Mouse (Mus musculus): ENCODE measurements around the gene P2ry10.
"Not testable (repeated sequence)": the region's sequence is repeated elsewhere in the genome, so short reads cannot be mapped to it uniquely, and the experiment has no call there.

Gene P2ry10

DNA sequence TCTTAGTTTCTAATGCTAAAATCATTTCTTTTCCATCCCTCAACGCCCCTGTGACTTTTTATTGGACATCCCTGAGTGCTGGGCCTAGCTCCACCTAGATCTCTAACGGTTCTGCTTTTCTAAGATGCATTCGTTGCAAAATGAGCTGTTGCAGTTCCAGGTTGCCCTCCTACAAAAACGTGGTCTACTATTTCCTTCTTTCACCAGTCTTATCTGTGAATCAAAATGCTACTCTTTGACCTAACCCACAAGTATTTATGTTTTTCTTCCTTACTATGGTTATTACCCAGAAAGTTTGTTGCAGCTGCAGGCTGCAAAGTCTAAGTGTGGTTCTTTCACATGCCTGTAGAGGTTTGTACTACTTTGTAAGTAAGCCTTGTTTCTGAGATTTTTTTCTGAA is at the start of gene P2ry10:
TSS of gene P2ry10 (plus strand) at position 316 of the 400 bp plus-strand sequence.
- peak; percentile 32 for DNase-seq

DNA sequence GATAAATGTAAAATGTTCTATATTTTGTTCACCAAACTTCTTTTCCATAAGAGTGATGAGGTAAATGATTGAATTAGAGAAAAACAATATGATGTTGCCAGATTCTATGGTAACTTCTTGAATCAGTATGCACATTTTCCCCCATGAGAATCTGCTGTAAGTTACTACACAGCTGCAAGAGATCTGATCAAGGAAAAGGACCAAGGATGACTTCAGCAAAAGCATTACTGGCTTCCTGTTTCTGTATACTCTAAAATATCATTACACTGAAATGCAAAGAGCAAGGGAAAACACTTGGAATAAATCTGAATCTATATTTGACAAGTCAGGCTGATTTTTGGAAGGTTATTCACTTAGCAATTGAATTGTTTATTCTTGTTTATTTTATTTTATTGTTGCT is 49.1 kb upstream of the P2ry10 start:
- DNase-seq = no peak

DNA sequence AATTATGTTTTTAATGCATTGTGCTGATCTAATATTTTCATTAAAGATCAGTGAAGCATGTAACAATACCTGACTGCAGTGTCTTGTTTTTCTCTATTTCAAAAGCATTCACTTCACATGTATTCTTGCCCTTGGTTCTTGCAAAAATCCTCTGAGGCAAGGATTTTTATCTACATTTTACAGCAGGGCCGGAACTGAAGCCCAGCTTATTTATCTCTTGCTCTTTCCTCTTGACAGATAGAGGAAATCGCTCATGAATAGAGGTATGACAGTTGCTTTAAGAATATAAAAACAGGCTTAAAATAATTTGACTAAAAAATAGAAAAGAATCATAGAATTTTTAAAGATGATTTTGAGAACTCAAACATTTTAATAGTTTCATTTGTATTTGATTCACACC is 48.7 kb upstream of the P2ry10 start:
- DNase-seq = no peak

DNA sequence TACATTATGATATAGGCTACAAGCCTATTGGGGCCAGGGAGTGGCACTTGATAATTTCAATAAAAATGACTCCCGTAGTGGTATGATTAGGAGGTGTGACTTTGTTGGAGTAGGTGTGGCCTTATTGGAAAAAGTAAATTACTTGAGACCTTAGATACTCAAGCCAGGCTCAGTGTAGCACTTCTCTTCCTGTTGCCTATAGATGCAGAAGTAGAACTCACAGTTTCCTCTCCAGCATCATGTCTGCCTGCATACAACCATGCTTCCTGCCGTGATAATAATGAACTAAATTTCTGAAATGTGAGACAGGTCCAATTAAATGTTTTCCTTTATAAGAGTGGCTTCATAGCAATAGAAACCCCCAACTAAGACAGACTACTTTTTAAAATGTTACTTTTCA is 45.9 kb upstream of the P2ry10 start:
- DNase-seq = no peak

DNA sequence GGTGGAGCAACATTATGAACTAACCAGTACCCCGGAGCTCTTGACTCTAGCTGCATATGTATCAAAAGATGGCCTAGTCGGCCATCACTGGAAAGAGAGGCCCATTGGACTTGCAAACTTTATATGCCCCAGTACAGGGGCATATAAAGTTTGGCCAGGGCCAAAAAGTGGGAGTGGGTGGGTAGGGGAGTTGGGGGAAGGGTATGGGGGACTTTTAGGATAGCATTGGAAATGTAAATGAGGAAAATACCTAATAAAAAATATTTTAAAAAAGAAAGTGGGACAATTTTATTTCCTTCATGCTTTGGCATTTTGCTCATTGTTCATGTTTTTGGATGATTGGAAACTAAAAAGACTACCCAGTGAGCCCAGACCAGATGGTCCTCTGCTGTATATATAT is 4.9 kb upstream of the P2ry10 start:
- DNase-seq = not testable (repeated sequence)

- no peak for DNase-seq
These were observed 4.0 kb upstream of the P2ry10 start for GRCm38 (mm10) chrX:107084320-107084719.

DNA sequence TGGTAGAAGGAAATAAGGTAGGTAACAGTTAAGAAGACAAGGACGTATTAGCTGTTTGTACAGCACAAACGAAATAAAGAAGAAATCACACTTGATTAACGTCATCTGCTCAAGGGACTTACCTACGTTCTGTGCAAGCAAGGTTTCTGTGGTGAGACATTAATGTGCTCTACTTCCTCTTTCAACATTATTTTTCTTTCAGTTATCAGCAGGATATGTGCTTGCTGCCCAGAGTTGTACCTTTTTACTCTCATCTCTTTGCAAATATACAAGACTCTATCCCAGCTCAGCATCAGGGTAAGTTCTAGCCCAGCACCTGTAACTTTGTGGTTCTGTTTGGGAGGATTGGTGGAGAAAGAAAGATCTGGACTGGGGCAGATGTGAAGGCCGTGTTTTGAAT is 839 bp downstream of the P2ry10 start:
- peak; percentile 42 for DNase-seq

- no peak for DNase-seq
These were observed 1.6 kb downstream of the P2ry10 start for GRCm38 (mm10) chrX:107089930-107090329.

GRCm38 (mm10) chrX:107095633-107096032 is 7.3 kb downstream of the P2ry10 start:
- no peak for DNase-seq

GRCm38 (mm10) chrX:107116333-107116732 is 28.0 kb downstream of the P2ry10 start:
- DNase-seq = no peak

DNA sequence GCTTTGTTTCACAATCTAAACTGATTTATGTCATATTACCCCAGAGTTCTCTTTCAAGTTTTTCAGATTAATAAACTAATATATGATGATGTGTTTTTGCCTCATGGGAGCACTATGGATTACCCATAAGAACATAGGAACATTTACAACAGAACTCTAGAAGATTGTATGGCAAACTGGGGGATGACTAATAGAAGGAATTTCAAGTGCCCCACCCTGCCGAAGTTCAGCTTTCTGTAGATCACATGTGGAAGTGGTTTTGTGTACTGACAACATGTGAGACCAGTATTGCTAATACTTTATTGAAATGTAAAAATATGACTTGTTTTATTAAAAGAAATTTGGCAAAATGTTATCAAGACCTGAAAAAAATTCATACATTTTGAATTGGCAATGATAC is 28.7 kb downstream of the P2ry10 start:
- no peak for DNase-seq

DNA sequence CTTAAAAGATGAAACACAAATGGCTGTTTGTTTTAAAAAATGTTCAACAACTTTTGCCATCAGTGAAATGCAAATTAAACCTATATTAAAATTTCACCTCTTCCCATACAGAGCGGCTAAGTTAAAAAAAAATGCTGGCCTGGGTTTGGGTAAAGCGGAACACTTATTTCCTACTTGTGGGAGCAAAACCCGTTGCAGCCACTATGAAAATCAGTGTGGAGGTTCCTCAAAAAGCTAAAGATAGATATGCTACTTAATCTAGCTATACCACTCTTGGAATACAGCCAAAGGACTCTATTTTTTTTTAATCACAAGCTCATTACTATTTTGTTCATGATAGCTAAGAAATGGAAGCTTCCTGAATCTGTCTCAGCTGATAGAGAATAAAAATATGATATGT is 54.9 kb downstream of the P2ry10 start:
- no peak for DNase-seq

GRCm38 (mm10) chrX:107143930-107144329 is 55.6 kb downstream of the P2ry10 start:
- no peak for DNase-seq

DNA sequence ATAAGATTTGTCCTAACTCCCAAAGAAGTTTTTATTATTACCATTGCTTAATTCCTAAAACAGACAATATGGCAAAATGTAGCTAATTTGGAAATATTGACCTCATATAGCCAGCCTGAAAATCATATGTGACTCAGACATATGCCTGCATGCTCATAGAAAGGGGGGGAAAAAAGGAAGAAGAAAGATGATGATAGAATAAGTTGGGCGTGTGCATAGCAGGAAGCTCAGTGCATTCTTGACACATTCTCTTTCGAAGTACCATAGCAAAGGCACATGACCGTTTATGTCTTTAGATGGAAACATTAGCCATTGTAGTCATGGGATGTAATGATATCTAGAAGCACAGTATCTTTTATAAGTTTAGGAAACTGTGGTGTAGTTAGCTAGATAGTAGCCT is 60.4 kb downstream of the P2ry10 start, which contains the start of gene P2ry10b:
TSS of gene P2ry10b (plus strand) at position 247 of the 400 bp plus-strand sequence.
- DNase-seq = no peak

DNA sequence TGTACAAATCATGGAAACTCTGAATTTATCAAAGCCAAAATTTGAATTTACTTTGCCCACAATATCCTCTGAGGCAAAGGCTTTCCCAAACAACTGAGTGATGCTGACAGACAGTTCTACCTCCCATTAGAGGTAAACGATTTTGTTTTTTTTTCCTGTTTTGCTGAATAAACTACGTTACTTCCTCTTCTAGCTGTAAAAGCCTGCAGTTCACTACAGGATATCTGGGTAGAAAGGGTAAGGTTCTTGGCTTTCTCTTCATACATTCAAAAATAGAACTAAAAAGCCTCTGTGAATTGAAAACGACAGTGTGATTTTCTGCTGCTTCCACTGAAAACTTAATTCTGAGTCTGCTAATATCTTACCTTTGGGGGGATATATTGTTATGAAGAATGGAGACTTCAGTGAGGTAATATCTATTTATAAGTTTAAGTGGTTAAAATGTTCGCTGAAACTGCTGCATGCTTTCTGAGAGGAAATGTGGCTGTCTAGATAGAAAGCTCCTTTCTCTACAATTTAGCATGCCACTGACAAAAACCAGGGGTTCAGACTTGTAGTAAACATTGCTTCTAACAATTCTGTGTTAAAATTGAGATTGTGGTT is 61.2 kb downstream of the P2ry10 start:
- DNase-seq = no peak

DNA sequence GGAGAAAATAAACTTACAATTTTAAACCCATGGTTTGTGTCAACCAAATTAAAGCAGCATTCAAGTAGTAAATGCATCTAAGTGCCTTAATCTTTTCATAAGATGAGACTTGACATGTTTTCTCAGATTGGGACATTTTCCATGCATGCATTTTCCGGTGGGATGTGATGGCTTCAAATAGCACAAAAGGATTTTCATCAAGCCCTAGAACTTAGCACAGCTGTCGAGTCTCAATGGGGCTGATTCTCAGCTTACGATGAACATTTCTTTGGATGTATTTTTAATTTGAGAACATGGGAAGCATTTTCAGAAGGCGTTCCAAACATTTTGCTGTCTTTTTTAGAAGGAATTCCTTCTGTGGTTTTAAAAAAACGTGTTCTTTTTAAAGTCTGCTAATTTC is 61.7 kb downstream of the P2ry10 start:
- no peak for DNase-seq

- DNase-seq = peak; percentile 55
These were observed 62.6 kb downstream of the P2ry10 start for GRCm38 (mm10) chrX:107150752-107151515.
